Mouse (Mus musculus) c-Kit-negative CD71-positive TER-119-positive erythroid progenitor cells, embryonic 14.5 days (primary cell): ENCODE results near the gene Sptb.

Source experiments
- DNase-seq: peaks from one replicate; pipeline ENCODE4 v3.0.0-alpha.2; 2013; ENCODE audit warnings: low read depth, low spot score

Gene Sptb

DNA sequence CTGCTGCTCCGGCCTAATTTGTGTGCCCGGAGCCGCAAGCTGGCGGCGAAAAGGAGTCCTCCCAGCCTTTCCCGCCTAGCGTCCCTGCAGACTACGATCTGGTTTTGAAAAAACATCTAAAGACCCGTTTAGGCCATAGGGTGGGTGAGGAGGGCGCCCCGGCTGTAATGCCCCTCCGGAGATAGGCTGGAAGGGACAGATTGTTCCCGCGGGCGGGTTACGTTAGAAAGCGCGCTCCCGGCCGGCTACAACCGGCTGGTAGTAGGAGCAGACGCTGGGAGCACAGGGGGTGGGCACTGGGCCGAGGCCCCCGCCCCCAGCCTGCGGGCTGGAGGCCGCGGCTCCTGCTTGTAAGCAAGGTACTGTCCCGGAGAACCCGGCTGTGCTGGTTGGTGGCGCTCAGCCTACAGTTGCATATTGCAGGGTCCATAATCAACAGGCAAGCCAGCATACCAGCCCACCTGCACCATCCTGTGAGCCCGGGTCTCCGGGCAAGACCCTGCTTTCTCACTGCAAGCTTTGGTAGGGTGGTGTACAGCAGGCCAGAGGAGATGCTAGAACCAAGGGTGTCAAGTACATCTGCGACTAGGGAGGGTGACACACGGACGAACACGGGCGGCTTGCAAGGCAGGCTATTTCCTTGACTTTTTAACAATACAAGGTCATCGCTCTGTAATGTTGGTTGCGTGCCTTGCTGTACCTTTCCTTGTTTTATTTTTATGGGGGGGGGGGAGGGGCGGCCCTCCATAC lies at the start of gene Sptb:
TSS of gene Sptb (minus strand) at position 197 of the 750 bp plus-strand sequence.
- peak; percentile 37 for DNase-seq

DNA sequence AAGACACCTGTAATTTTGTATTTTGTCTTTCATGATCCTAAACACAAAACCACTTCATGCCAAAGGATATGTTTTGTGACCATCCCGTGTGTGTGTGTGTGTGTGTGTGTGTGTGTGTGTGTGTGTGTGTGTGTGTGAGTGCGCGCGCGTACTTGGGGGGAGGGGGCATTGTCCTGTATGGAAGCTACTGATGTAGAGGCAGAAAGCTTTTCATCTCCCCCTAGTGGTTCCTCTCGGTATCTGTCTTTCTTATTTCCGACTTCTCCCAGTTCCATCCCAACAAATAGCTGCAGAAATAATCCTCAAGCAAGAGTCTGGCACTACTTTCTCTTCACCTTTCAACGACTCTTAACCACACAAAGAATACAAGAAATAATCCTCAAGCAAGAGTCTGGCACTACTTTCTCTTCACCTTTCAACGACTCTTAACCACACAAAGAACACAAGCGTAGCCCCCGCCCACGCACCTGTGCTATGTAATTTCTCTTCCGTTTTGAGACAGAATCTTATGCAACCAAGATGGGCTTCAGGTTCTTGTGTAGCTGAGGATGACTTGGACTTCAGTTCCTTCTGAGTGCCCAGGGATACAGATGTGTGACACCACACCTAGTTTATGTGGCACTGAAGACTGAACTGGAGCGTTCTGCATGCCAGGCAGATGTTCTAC lies 42.4 kb upstream of the Sptb start:
- peak; percentile 46 for DNase-seq

DNA sequence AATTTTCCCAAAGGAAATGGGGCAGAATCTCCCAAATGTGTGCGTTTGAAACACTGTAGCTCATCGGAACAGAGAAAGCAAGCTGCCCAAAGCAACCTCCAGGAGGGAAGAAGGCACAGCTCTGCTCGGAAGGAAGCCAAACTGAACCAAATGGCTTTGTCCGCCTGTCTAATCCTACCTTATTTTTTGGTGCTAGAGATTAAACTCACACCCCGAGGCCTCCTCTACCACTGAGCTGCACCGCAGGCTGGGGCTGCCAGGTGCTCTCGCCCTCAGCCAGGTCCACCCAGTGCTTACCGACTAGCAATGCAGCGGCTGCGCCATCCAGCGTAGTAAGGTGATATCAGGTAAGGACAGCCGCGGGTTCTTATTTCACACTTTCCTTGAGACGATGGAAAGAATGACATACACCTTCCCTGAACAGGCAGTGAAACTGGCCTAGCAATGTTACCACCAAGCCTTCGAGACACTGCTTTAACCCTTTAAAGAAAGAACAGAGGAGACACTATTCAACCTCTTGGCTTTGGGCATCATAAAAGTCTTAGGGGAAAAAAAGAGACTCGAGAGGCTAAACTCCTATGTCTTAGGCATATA lies 40.6 kb upstream of the Sptb start:
- no peak for DNase-seq

DNA sequence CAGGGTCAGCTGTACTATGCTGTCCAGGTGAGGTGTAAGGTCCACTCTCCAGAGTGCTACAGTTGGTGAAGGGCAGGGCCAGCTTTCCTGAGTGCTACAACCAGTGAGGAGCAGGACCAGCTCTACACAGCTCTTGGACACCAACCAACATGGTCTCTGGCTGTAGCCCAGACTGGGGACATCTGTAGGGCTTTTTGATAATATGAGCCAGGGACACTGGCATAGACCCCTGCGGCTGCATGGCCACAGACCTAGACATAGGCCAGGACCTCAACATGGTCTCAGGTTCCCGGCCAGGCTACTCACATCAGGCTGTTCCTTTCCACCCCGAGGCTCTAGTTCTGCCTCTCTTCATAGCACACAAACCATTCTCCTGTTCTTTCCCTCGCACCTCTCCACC lies 17.6 kb upstream of the Sptb start:
- no peak for DNase-seq

DNA sequence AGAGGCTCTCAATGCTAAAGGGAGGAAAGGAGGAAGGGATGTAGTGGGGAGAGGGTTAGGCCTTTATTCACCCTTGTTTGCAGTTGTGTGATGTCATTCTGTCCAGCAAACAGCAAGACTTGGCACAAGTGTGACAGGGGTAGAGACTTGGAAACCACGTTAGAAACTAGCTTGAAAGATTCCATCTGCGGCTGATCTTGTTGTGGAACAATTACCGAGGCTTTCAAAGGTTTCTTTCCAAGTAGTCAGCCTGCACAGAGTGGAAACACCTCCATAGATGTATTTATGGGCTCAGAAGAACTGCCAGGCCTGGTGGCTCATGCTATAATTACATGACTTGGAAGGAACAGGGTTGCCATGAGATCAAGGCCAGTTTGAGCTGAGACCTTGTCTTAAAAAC lies 11.7 kb upstream of the Sptb start:
- DNase-seq = no peak

DNA sequence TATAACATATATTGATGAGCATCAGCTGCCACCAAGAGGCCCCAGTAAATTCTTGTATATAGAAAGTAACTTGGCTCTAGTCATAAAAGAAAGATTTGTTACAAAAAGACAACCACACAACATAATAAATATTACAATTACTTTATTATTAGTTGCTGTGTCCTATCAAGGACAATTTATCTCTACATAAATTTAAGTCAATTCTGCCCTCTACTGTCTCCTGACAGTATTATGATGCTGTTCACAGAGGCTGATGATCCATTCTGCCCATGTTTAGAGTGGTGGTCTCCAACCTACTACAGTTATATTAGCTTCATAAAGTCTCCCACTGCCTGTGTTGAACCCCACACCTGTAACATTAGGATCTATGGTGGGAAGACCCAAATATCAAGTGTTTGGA lies 10.2 kb upstream of the Sptb start:
- DNase-seq = no peak

DNA sequence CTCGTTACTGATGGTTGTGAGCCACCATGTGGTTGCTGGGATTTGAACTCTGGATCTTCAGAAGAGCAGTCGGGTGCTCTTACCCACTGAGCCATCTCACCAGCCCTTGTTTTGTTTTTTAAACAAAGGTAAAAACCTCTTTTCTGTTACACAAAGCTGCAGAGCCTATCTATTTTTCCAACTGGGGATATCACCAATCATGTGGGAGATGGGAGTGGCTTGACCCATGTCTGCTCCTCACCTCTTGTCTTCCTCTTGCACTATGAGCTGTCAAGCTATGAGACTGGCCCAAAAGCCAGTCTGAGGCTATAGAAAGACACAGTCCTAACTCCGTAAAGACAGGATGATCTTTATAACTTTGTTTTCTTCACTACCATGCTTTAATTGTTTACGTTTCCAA lies 8.0 kb upstream of the Sptb start:
- no peak for DNase-seq

DNA sequence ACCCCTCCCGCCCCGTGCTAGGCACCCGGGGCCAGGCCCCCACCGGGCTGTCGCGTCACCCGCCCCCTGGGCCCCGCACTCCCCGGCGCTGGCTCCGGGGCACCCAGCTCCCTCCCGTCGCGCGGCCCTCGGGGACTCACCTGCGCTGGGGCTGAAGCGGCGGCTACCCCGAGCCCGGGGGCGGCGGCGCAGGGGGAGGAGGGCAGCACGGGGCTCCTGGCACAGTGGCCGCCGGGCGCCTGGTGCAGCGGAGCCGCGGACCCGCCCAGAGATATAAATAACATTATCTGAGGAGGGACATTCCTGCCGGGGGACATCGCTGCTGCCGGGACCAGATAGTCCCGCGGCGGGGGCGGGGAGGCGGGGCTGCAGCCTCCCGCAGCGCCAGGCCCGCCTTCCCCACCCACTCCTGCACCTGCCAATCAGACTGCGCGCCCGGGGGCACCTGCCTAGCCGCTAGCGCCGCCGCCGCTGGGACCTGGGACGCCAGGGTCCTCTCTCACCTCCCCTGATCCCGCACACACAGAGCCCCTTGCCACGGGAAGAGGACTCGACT lies 474 bp downstream of the Sptb start:
- DNase-seq = peak; percentile 84

DNA sequence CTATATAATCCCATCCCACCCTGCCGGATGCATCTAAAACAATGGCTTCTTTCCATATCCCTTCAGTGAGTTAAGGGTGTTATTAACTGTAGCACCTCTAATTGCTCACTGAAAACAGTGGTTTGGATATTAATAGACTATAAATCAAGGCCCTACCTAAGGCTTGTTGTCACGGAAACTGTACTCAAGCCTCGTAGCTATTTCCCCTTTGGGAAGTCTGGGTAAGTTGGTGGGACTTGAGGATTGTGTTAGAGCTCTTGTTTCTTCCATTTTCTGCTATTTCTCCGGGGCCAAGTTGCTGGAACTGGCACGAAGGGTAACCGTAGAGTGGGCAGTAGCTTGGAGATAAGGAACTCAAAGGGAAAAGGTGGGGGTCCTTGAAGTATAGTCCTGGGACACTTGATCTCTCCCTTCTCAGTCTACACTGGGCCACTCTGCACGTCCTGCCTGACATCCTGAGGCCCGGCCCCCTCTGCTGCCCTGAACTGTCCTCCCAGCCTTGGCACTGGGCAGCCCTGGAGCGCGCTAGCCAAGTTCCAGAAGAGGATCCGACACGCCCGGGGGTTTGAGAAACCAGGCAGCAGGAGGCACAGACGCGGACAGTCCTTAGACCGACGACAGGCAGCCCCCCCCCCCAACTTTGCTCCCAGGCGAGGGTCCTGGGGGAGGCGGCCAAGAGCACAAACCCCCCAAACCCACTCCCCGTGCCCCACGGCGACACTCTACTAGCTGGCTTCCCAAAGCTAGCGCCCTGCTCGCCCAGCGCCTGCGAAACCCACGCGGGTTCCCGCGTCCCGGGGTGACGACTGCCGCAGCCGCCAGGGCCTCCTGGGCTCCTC lies 1.2 kb downstream of the Sptb start:
- DNase-seq = peak; percentile 47

DNA sequence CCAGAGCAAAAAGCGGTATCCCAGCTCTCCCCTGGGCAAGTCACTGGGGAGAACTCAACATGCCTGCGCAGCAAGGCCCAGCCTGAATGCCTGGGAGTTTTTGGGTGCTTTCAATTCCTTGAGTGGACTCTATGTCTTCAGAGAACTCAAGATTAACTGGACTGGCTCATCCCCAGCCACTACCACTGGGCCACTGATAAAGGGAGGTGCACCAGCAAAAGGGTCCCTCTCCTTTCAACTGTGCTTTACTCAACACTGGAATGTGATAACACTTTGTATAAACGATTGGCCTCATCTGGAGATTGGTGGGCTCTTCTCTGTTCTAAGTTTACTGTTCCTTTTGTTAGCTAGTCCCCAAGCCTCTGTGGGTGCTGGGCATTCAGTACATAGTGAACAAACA lies 2.2 kb downstream of the Sptb start:
- DNase-seq = peak; percentile 43

DNA sequence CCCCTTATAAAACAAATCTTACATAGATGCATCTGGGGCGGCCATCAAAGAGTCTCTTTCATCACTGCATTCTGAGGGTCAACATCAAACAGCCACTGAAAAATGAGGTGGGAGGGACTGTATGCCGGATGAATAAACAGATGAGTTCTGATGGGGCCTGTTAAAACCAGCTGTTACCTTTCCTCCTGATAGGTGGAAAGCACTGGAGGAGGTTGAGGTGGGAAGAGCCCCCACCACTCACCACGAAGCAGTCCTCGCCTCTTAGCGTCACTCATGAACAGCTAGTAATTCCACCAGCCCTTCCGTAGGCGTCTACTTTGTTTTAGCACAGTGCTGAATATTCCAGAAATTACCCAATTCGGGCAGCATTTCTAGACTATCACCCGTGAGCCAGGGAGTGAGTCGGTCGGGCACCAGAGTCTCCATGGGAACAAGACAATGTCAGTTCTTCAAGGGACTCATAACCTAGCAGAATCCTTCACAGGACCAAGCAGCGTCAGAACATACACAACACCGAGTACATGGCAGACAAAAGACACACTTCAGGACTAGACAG lies 13.9 kb downstream of the Sptb start:
- no peak for DNase-seq

DNA sequence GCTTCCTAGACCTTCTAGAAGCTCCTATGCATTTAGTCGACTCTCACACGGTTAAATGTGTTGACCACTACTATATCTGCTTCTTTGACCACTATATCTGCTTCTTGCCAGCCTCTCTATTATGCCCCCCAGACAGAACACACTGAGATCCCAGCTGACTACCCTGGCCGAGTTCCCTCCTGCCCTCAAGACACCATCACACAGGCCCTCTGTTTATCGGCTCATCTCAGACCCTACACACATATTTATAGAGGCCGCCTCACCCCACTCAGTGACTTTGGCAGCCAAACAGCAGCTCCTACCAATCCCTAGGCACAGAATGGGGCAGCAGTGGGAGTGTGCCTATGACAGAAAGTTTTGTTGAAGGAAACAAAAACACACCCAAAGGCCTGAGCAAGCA lies 14.6 kb downstream of the Sptb start:
- DNase-seq = no peak

DNA sequence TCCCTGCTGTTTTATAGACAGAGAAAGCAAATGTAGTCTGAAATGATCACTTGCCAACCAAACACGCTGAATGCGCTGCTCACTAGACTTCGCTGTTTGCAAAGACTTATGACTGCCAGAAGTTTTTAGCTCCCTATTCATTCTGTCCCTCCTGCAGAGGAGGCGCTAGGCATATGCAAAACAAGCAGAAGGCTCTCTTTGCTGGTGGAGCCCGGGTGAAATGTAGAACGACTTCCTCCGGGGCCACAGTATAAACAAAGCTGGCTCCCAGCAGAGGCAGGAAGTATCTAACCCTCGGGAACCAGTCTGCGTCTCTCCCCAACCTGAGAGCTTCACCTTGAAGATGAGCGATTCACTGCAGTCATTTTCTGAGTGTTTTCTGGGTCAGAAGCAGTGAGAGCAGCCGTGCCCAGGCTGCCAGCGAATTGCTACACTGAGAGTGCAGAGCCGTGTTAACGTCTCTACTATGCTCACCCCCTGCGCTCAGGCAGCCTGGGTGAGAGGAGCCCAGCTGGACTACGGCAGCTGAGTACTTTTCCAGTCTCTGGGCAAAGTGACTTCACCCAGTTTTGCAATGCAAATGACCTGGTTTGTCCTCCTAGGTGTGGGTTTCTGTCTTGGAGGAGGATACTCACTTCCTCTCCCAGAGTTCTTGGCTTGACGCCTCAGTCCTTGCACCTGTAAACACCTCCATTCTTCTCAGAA lies 15.4 kb downstream of the Sptb start:
- DNase-seq = no peak

DNA sequence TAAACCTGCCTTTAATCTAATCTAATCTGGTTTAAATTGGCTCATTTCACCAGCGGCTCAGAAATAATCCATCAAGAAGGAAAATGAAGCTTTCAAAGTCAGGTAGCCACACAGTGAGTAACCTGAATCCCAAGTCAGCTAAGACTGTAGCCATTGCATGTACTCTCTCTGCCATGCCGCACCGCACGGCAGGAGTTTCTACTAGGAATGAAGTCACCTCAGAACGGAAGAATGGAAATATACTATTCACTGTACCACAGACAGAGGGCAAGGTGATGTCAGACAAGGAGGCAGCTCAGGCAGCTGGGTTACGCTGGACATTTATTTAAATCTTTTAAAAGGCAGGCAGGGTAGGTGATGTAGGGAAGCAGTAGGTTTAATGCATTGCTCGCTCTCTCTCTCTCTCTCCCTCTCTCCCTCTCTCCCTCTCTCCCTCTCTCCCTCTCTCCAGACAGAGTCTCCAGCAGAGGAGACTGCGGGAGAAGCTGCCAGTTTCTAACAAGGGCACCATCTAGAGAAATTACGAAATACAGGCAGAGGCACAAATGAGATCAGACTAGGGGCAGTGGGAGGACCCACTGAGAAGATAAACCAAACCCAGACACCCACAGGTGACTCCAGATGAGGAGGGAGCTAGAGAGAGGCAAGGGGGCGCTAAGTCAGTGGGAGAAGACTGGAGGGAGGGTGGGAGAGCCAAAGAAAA lies 22.7 kb downstream of the Sptb start:
- DNase-seq = no peak

DNA sequence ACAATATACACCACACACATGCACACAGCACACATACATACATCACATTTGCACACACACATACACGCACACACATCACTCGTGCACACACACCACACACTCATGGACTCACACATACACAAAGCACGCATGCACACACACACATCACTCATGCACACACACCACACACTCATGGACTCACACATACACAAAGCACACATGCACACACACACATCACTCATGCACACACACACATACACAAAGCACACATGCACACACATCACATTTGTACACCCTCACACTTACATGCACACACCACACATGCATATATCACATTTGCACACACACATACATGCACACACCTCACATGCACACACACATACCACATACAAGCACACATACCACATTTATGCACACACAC lies 24.7 kb downstream of the Sptb start:
- no peak for DNase-seq

DNA sequence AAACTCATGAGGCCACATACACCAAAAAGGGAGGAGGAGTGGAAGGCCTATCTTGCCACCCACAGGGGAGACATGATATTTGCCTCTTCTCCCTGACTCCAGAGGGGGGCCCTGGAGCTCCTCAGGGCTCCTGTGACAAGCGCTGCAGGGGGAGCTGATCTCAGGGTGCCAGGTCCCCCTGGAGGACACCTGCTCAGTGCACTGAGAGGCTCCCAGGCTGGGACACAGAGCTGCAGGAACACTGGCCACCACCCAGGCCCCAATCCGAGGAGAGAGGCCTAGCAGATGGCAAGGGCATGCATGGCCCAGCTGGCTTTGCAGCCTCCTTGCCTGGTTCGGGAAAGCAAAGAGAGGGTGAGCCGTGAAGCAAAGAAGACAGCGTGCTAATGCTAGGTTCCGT lies 25.9 kb downstream of the Sptb start:
- no peak for DNase-seq

DNA sequence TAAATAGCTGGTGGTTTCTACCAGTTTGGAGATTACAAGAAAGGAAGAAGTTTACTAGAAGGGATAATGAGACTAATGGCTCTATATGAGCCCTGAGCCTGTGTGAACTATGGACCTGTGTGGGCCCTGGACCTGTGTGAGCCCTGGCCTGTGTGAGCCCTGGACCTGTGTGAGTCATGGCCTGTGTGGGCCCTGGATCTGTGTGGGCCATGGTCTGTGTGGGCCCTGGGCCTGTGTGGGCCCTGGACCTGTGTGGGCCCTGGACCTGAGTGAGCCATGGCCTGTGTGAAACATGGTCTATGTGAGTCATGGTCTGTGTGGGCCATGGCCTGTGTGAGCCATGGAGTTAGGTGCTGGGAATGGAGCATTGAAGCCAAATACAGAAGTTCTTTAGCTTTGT lies 28.4 kb downstream of the Sptb start:
- no peak for DNase-seq

DNA sequence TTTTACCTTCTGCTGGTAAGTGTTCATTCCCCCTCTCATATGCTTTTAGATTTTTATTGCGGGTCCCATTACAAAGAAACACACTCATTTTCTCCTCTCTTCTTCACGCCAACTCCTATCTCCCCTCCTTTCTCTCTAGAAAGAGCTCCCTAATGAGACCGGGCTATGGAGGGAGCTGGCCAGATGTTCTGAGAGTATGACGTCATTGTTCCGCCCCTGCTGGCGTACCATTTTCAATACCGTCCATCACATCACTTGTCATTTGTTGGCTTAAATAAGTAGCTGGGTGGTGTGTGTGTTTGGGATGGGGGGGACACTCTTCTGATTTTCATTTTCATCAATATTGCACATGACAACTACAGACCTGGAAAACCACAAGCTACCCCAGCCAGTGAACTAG lies 33.3 kb downstream of the Sptb start:
- DNase-seq = no peak

DNA sequence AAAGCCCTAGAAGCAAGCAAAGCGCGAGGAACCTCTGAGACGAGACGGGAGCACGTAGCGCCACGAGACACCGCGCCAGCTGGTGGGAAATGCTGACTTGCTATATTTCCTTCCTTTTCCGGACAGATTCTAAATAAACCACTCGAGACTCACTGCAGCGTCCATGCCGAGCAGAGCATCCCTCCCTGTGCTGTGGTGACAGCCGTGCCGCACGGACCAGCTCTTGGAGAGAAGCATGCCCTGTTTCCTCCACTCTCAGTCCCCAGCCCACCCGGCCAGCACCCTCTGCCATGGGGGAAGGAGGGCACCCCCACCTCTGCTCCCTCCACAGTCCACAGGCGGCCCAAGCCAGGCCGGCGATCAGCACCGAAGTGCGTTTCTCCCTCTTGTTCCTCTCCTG lies 33.9 kb downstream of the Sptb start:
- DNase-seq = no peak

DNA sequence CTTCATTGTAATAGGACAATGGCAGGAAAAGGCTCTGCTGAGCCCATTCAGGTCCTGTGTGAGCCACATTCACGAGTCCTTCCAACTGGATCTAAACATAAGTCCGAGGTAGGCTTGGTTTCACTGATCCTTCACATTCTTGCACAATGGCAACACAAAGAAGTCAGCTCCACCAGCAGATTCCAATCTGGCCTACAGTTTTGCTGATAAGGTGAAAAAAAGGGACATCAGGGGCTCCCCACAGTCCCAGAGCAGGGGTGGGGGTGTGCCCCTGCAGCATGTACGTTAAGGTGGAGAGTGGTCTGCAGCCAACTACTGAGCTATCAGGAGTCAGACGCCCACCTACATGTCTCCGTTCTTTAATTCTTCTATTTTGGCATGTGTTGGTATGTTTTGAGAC lies 35.0 kb downstream of the Sptb start:
- DNase-seq = no peak
